Mouse (Mus musculus): ENCODE measurements around the gene Dennd2c. TPM values are rescaled to one million over a fixed set of nuclear protein-coding genes. Genes with fewer than 3 reads are reported as not detected.

The Dennd2c gene
- polyA plus RNA-seq, 2 experiments, result 10.0 to 12.6 TPM

- Histone ChIP-seq H3K4me3 (replicated peaks; ENCODE audit: low read length) (no peak overlapping the region), H3K27me3 (ENCODE audit: control insufficient read depth, insufficient read depth, low read length) (no peaks in the 10 kb centered on the region), H3K4me2 (replicated peaks; ENCODE audit: low read depth, low read length, severe bottlenecking) (no peak overlapping the region), H3K9me3 (ENCODE audit: control insufficient read depth, low read length) (no peaks in the 10 kb centered on the region), H3K36me3 (ENCODE audit: control insufficient read depth, insufficient read depth, low read length) (peaks cover 14% of the 10 kb centered on the region; the same call in 1 of the 2 replicates), H3K9ac (ENCODE audit: low read depth, low read length, severe bottlenecking) (no peak overlapping the region), H3K27ac (replicated peaks; ENCODE audit: low read depth, low read length) (no peak overlapping the region), H3K4me1 (ENCODE audit: control insufficient read depth, insufficient read depth, low read length) (no peaks in the 10 kb centered on the region)
- no peak for ATAC-seq (ENCODE audit: low FRiP score, low read depth)
- no peak for DNase-seq (ENCODE audit: low spot score)
- 83% methylated on average over 2 of the region's 2 CpGs for WGBS
- TF ChIP-seq POLR2A (IDR thresholded peaks at IDR 0.05; ENCODE audit: borderline replicate concordance, extremely low read depth, insufficient read depth, insufficient read length), result no peak
Measured at GRCm38 (mm10) chr3:103145336-103145735, 42.9 kb downstream of the Dennd2c start.

- Histone ChIP-seq H3K4me2 (replicated peaks; ENCODE audit: low read depth, low read length, severe bottlenecking) (no peak overlapping the region), H3K9me3 (ENCODE audit: control insufficient read depth, low read length) (no peaks in the 10 kb centered on the region), H3K27ac (replicated peaks; ENCODE audit: low read depth, low read length) (no peak overlapping the region), H3K9ac (ENCODE audit: low read depth, low read length, severe bottlenecking) (no peak overlapping the region), H3K36me3 (ENCODE audit: control insufficient read depth, insufficient read depth, low read length) (peaks cover 18% of the 10 kb centered on the region), H3K4me3 (replicated peaks; ENCODE audit: low read length) (no peak overlapping the region), H3K4me1 (ENCODE audit: control insufficient read depth, insufficient read depth, low read length) (no peaks in the 10 kb centered on the region), H3K27me3 (ENCODE audit: control insufficient read depth, insufficient read depth, low read length) (no peaks in the 10 kb centered on the region)
- ATAC-seq (ENCODE audit: low FRiP score, low read depth), result no peak
- no peak for TF ChIP-seq POLR2A (IDR thresholded peaks at IDR 0.05; ENCODE audit: borderline replicate concordance, extremely low read depth, insufficient read depth, insufficient read length)
- no peak for DNase-seq (ENCODE audit: low spot score)
- 77% methylated on average over 4 of the region's 4 CpGs for WGBS
Measured at GRCm38 (mm10) chr3:103145791-103146190, 43.4 kb downstream of the Dennd2c start.

GRCm38 (mm10) chr3:103146330-103147166, 44.1 kb downstream of the Dennd2c start:
- Histone ChIP-seq H3K9ac (ENCODE audit: low read depth, low read length, severe bottlenecking) (no peak overlapping the region), H3K4me2 (replicated peaks; ENCODE audit: low read depth, low read length, severe bottlenecking) (no peak overlapping the region), H3K4me1 (ENCODE audit: control insufficient read depth, insufficient read depth, low read length) (no peaks in the 10 kb centered on the region), H3K9me3 (ENCODE audit: control insufficient read depth, low read length) (no peaks in the 10 kb centered on the region), H3K4me3 (replicated peaks; ENCODE audit: low read length) (no peak overlapping the region), H3K27ac (replicated peaks; ENCODE audit: low read depth, low read length) (no peak overlapping the region), H3K36me3 (ENCODE audit: control insufficient read depth, insufficient read depth, low read length) (peaks cover 23% of the 10 kb centered on the region), H3K27me3 (ENCODE audit: control insufficient read depth, insufficient read depth, low read length) (no peaks in the 10 kb centered on the region)
- TF ChIP-seq POLR2A (IDR thresholded peaks at IDR 0.05; ENCODE audit: borderline replicate concordance, extremely low read depth, insufficient read depth, insufficient read length), result no peak
- DNase-seq (ENCODE audit: low spot score), result no peak
- ATAC-seq (ENCODE audit: low FRiP score, low read depth), result no peak
- WGBS, result 57% methylated on average over 23 of the region's 23 CpGs

- 87% methylated on average over 4 of the region's 4 CpGs for WGBS
- TF ChIP-seq POLR2A (IDR thresholded peaks at IDR 0.05; ENCODE audit: borderline replicate concordance, extremely low read depth, insufficient read depth, insufficient read length), result no peak
Measured at GRCm38 (mm10) chr3:103147775-103148174, 45.4 kb downstream of the Dennd2c start.

GRCm38 (mm10) chr3:103148941-103149340, 46.5 kb downstream of the Dennd2c start:
- no peak for DNase-seq (ENCODE audit: low spot score)

More at GRCm38 (mm10) chr3:103147775-103148174, 45.4 kb downstream of the Dennd2c start:
- Histone ChIP-seq H3K4me3 (replicated peaks; ENCODE audit: low read length) (no peak overlapping the region), H3K36me3 (ENCODE audit: control insufficient read depth, insufficient read depth, low read length) (peaks cover 25% of the 10 kb centered on the region), H3K27ac (replicated peaks; ENCODE audit: low read depth, low read length) (no peak overlapping the region), H3K27me3 (ENCODE audit: control insufficient read depth, insufficient read depth, low read length) (no peaks in the 10 kb centered on the region), H3K4me1 (ENCODE audit: control insufficient read depth, insufficient read depth, low read length) (no peaks in the 10 kb centered on the region), H3K9ac (ENCODE audit: low read depth, low read length, severe bottlenecking) (no peak overlapping the region), H3K4me2 (replicated peaks; ENCODE audit: low read depth, low read length, severe bottlenecking) (no peak overlapping the region), H3K9me3 (ENCODE audit: control insufficient read depth, low read length) (no peaks in the 10 kb centered on the region)
- DNase-seq (ENCODE audit: low spot score), result no peak
- ATAC-seq (ENCODE audit: low FRiP score, low read depth), result no peak

More at GRCm38 (mm10) chr3:103148941-103149340, 46.5 kb downstream of the Dennd2c start:
- ATAC-seq (ENCODE audit: low FRiP score, low read depth), result no peak
- no peaks in the 10 kb centered on the region for H3K27me3 ChIP-seq (ENCODE audit: control insufficient read depth, insufficient read depth, low read length)
- TF ChIP-seq POLR2A (IDR thresholded peaks at IDR 0.05; ENCODE audit: borderline replicate concordance, extremely low read depth, insufficient read depth, insufficient read length), result no peak
- no peak overlapping the region for H3K4me2 ChIP-seq (replicated peaks; ENCODE audit: low read depth, low read length, severe bottlenecking)
- no peak overlapping the region for H3K9ac ChIP-seq (ENCODE audit: low read depth, low read length, severe bottlenecking)
- H3K27ac ChIP-seq (replicated peaks; ENCODE audit: low read depth, low read length), result no peak overlapping the region
- no peaks in the 10 kb centered on the region for H3K4me1 ChIP-seq (ENCODE audit: control insufficient read depth, insufficient read depth, low read length)
- no peaks in the 10 kb centered on the region for H3K9me3 ChIP-seq (ENCODE audit: control insufficient read depth, low read length)
- H3K36me3 ChIP-seq (ENCODE audit: control insufficient read depth, insufficient read depth, low read length), result peaks cover 35% of the 10 kb centered on the region
- H3K4me3 ChIP-seq (replicated peaks; ENCODE audit: low read length), result no peak overlapping the region
- WGBS, result 76% methylated on average over 10 of the region's 10 CpGs

Data from limb, embryonic 14.5 days (tissue).